Mouse (Mus musculus) gastrocnemius, postnatal 25 days (tissue): ENCODE results near the gene Ntn1. TPM values are rescaled to one million over a fixed set of nuclear protein-coding genes. Genes with fewer than 3 reads are reported as not detected.

ENCODE experiments used
- DNase-seq: peaks from one replicate; pipeline ENCODE4 v3.0.0; 2022
- total RNA-seq, 2 experiments: library from RNA; stranded (reverse); gene quantifications; 1 replicate in 1 of 2; 2 replicates in 1 of 2; pipeline ENCODE4 v1.2.3; 2021

Ntn1 gene
- total RNA-seq, 2 experiments from 2014 or later = 4.6 to 5.1 TPM

DNA sequence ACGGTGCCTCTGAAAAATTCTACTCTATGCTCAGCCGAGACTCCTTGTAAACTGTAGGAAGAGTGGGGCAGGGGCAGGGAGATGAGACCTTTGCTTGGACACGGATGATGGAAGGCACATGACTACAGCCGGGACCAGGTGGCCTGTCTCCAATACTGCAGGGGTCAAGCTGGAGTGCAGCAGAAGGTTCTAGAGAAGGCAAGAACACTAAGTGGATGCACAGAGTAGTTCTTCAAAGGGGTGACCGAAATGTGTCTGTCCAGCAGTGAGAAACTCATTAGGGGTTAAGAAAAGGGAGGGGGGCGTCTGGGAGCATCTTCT lies 69.5 kb downstream of the Ntn1 start:
- no peak for DNase-seq

GRCm38 (mm10) chr11:68330398-68331116 lies 70.1 kb downstream of the Ntn1 start:
- DNase-seq = no peak

GRCm38 (mm10) chr11:68324863-68325262 lies 75.8 kb downstream of the Ntn1 start:
- no peak for DNase-seq

DNA sequence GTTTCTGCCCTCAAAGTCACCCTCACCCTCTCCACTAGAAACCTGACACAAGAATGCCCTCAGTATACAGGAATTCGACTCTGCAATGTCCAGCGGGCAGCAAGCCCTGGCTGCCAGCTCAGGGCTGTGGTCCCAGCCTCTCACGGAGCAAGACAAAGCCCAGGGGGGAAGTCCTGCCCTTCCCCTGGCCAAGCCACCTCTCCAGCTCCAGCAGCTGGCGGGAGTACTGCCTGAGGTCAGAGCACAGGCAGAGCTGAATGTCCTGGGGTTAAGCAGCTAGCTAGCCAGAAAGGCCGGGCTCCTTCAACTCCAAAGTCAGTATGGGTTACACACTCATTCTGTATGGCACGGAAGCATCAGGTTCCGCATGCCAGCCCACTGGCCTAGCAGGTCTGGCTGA lies 79.2 kb downstream of the Ntn1 start:
- peak; percentile 70 for DNase-seq

DNA sequence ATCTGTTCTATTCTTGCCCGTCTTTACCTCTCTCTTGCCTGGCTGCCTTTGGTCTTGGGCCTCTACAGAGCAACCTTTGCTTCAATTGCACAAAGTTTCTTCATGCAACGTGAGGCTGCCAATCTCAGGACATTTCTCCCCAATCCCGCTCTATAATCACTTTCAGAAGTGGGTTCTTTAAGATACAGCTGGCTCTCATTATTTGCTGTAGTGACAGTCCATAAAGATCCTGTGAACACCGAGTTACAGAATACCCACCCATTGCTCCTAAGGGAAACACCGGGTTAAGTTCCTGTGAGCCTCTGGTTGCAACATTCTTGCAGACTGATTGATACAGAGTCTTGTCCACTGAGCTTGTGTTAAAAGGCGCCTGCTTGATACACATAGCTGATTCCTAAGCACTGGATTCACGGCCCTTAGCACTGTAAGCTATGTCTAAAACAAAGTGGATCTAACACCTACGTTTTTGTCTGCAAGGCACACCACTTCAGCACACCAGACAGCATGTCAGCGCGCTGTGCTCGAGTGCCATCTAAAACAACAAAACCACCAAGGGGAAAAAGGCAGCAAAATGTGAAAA lies 85.0 kb downstream of the Ntn1 start:
- no peak for DNase-seq

- no peak for DNase-seq
These were observed 86.8 kb downstream of the Ntn1 start for GRCm38 (mm10) chr11:68313861-68314260.

DNA sequence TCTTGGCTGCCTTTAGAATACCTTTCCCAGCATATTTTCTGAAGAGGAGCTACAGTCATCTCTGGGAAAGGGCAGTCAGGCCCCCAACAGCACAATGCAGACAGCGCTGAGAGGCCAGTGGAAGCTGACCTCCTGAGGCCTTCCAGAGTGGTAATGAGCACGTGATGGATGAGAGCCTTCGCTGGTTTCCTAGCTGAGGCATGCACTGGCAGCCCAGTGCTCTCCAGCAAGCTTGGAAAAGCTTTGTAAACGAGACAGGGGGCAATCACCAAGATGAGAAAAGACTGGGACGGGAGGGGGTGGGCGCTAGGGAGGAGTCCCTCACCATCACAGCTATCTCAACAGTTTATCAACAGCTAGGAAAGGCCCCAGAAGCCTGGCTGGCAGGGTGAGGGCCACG lies 87.6 kb downstream of the Ntn1 start:
- DNase-seq = no peak

DNA sequence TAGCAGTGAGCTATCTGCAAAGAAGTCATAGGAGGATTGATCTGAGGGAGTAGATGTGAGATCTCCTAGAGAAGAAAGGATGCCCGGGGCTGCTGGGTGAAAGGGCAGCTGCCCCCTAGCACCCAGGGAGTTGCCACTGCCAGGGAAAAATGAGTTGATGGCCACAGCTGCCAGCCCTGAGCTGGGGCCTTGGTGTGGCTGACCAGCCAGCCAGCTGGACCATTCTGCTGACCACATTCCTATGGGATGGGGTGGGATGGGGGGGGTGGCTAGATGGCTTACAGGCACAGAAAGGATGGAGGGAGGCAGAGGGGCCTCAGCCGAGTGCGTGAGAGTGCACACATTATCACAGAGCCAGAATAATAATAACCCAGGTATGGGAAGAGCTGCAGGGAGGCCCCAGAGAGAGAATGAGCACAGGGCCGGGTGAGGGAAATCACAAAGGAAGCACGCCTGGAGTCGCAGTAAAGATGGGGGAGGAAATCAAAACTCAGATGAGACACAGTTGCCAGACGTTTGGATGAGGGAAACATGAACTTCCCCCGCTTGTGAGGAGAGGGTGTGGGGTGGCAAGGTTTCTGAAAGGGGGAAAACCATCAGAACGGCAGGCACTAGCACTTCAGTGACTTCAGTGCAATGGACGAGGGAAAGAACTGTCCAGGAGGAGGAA lies 91.6 kb downstream of the Ntn1 start:
- no peak for DNase-seq

DNA sequence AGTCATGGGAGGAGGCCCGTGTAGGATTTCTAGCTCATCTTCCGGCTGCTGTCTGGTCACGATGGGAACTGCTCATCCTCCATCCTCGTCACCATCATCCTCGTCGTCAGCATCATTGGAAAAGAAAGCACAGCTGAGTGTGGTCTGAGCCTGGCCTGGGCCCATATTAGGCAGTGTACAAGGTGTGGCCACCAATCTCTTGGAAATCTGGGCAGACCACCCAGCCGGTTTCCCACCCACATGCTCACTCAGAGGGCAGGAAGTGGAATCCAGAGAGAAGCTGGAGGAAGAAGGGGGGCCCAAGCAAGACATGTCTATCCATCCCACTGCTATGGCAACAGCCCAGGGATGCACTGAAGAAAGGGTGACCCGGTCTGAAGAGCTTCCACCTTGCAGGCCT lies 94.6 kb downstream of the Ntn1 start:
- DNase-seq = no peak

DNA sequence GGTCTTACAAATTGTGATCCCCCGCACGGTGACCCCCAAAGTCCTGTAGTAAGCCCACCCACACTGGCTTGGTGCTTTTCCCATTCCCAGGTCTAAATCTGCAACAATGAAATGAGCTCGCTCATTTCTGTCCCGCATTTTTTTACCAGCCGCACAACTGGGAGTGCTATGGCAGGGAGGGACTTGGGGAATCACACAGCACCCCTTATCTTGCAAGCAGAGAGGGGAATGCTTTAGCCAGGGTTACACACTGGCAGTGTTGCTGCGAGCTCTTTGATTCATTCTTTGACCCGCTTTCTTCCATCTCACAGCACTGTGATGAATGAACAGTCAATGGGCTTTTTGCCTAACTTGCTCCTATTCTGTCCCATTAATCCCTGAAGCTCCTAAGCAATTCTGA lies 98.3 kb downstream of the Ntn1 start:
- no peak for DNase-seq

DNA sequence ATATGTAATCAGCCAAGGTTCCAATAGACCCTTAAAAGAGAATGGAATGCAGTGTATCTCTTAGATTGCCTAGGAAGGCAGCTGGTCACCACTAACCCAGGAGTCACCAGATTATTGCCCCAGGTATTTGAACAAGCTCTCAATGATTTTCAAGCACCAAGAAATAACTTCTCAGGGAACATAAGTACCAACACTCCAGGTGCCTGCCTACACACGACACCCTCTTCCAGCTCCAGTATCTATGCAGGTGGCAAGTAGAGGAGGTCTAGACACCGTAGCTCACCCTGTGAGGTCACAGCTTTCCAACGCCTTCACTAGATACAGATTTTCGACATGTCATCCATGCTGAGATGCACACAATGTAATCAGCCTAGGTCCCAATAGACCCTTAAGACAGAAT lies 99.0 kb downstream of the Ntn1 start:
- DNase-seq = no peak

GRCm38 (mm10) chr11:68295474-68295873 lies 105.1 kb downstream of the Ntn1 start:
- DNase-seq = no peak

GRCm38 (mm10) chr11:68290631-68291030 lies 110.0 kb downstream of the Ntn1 start:
- peak; percentile 72 for DNase-seq

GRCm38 (mm10) chr11:68287331-68287730 lies 113.3 kb downstream of the Ntn1 start:
- DNase-seq = peak; percentile 17

DNA sequence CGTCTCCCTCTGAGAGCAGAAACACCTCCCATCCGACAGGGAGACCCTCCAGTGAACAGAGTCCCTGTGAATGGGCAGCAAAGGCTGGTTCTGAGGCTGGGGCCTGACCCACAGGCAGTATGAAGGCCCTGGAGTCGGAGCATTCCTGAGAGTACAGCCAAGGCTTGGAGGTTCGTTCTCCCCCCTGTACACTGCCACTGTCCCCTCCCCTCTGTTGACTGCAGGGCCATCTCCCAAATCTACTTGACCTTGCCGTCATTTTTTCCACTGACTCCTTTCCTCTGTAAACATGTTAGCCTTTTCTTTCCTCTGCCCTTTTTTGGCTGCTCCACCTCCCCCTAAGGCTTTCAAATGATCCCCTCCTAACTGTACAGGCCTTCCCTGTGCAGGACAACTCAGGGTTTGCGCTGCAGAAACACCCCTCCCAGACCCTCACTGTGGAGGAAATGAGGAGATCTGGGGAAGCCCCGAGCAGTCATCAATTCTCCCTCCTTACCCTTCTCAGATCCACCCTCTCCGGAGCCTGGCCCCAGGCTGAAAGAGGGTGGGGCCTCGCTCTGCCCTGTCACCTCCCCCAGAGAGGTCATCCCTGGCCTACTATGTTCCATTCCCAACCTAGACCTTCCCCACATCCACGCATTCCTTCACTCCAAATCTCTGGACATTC lies 114.3 kb downstream of the Ntn1 start:
- DNase-seq = peak; percentile 57

DNA sequence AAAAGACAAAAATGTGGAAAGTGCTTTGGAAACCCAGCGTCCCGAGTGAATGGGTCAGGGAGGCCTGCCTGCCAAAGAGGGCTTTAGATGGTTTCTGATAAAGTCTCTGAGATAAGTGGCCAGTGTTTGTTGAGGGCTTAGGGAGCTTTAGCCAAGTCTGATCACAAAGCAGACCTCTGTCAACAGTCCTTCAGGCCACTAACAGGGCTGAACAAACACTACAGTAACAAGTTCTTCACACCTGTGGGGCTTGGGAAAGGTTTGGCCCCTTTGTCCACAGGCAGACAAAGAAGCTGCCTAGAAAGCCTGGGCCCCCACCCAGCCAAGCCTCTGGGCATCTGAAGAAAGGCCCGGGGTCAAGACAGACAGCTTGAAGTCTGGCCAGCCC lies 114.9 kb downstream of the Ntn1 start:
- no peak for DNase-seq

DNA sequence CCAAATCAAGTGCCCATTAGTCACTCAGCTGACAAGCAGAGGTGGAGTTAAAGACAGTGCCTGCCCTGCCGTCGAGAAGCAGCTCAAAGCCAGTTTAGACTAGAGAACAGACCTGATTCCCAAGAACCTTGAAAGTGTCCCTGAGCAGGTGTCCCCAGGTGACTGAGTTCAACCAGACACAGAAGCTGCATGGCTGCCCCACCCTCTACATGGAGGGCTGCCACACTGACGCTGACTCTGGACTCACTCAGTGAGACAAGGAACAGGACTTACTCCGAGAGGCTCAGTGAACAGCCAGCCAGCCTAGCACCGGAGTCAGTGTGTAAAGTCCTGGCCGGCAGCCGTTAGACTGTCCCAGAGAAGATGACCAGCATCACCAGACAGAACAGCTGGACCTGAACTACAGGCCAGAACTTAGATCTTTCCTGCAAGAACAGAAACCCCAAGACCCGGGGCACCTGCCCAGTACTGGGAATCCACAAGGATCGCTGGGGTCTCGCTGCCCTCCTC lies 120.6 kb downstream of the Ntn1 start:
- DNase-seq = no peak

GRCm38 (mm10) chr11:68276945-68277344 lies 123.7 kb downstream of the Ntn1 start:
- no peak for DNase-seq

DNA sequence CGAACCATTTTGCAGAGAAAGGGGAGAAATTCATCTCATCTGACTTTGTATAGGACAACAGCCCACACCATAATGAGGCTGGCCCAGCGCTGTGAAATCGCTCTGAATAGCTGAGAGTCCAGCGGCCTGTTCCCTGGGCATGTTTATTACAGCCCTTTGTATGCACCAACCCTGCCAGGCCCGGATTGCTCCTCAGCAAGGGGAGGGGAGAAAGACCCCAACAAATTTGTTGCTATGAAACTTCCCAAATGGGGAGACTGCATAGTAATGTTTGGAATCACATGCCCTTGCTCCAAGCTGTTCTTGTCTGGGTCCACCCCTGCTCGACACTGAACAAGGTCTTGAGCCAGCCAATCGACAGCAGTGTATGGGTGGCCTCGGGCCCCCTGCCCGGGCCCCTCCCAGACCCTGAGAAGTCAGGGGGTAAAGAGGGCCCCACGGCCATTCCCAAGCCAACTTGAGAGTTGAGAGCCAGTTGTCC lies 126.3 kb downstream of the Ntn1 start:
- no peak for DNase-seq

- DNase-seq = no peak
These were observed 126.8 kb downstream of the Ntn1 start for GRCm38 (mm10) chr11:68273855-68274254.

- peak; percentile 46 for DNase-seq
These were observed 129.7 kb downstream of the Ntn1 start for GRCm38 (mm10) chr11:68270730-68271467.

DNA sequence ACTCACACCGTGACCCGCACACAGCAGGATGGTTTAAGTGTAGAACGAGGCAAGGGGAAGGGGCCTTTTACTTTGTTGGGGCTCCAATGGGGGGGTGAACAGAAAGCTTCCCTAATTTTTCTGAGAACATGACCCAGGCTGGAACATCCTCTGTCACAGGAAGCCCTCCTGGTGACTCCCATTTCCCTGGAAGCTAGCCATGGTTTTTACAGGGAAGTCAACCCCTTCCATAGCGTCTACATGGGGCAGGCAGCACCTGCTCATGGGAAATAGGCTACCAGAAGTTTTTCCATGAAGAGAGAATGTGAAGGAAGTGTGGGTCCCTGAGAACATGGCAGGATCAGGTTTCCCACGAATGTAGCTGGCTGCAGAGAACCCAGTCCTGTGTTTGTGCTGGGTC lies 136.3 kb downstream of the Ntn1 start:
- no peak for DNase-seq
